Comparison of ENCODE assay signal across 8 mouse cellular contexts in genomic region chr19:6489030-6489429, GRCm38 (mm10). TPM values are rescaled to one million over a fixed set of nuclear protein-coding genes. Genes with fewer than 3 reads are reported as not detected.
DNase-seq lines count a peak whose midpoint lies in the region; ATAC-seq lines count a peak whose summit lies in the region.

No protein-coding gene starts in this region.

- ATAC-seq in limb, embryonic 13.5 days (ENCODE audit: low FRiP score, low read depth): peak; percentile 69; the same call in 1 of the 2 replicates

- H3K9me3 ChIP-seq in limb, embryonic 13.5 days: no peaks in the 10 kb centered on the region

- H3K4me2 ChIP-seq in limb, embryonic 13.5 days (replicated peaks): no peak overlapping the region

- DNase-seq in left cerebral cortex, adult 18-20 months (ENCODE audit: low spot score in 2 of 2): peak; percentile 88 to 93
- DNase-seq in left cerebral cortex, adult 11 months (ENCODE audit: low spot score): no peak
- DNase-seq in embryo, embryonic 10 days (ENCODE audit: low spot score): peak; percentile 93
- peak; percentile 52 for DNase-seq in gastrocnemius, postnatal 25 days
- peak; percentile 68 to 88 for DNase-seq in kidney, adult 8-10 months
- peak; percentile 91 for DNase-seq in neural tube, embryonic 10.5 days (ENCODE audit: extremely low spot score, low spot score)
- DNase-seq in splenic B cell, adult 2 months (ENCODE audit: low read depth, low spot score): peak; percentile 90

- H3K9ac ChIP-seq in limb, embryonic 13.5 days: no peak overlapping the region

- 0% methylated on average over 4 of the region's 4 CpGs for WGBS in limb, embryonic 13.5 days

- no peak overlapping the region for H3K4me3 ChIP-seq in limb, embryonic 13.5 days

- no peaks in the 10 kb centered on the region for H3K36me3 ChIP-seq in limb, embryonic 13.5 days
- H3K36me3 ChIP-seq in splenic B cell, adult 2 months (ENCODE audit: control insufficient read depth, insufficient read depth, low read length, poor library complexity, severe bottlenecking): no peaks in the 10 kb centered on the region

- H3K27me3 ChIP-seq in limb, embryonic 13.5 days: peaks cover 55% of the 10 kb centered on the region
- no peaks in the 10 kb centered on the region for H3K27me3 ChIP-seq in splenic B cell, adult 2 months (ENCODE audit: control insufficient read depth, insufficient read depth, low read length, poor library complexity, severe bottlenecking)

- 0 out of 2 replicates have a peak, but pooled peaks cover 6% of the 10 kb centered on the region for H3K4me1 ChIP-seq in limb, embryonic 13.5 days

- H3K27ac ChIP-seq in limb, embryonic 13.5 days: no peak overlapping the region

RNA-seq across cellular contexts. Expression of gene Slc22a12, which starts 53.8 kb away (rescaled TPM):
- total RNA-seq in left cerebral cortex, adult 18-20 months (2021): not detected
- total RNA-seq in gastrocnemius, postnatal 25 days (2021): not detected
- polyA plus RNA-seq in limb, embryonic 13.5 days (2015; fragmentation: Nextera tagmentation; extraction: Ambion mirVana): not detected in 2 replicates
